Mouse (Mus musculus): ENCODE measurements around the gene Terb1. TPM values are rescaled to one million over a fixed set of nuclear protein-coding genes. Genes with fewer than 3 reads are reported as not detected.

The Terb1 gene
- polyA plus RNA-seq (2014; fragmentation: Nextera tagmentation; extraction: Ambion mirVana): 0.38 and 0.53 TPM in 2 replicates

- Histone ChIP-seq H3K9ac (replicated peaks; ENCODE audit: low read length) (peak within 1 kb of the TSS; percentile 80), H3K27me3 (ENCODE audit: control insufficient read depth, insufficient read depth, low read length) (no peaks in the 10 kb centered on the region), H3K4me2 (ENCODE audit: low read length) (peak within 1 kb of the TSS; percentile 100), H3K4me1 (ENCODE audit: control insufficient read depth, insufficient read depth, low read length) (peaks cover 11% of the 10 kb centered on the region; the same call in 1 of the 2 replicates), H3K36me3 (ENCODE audit: control insufficient read depth, insufficient read depth, low read length) (peaks cover 21% of the 10 kb centered on the region), H3K9me3 (ENCODE audit: control insufficient read depth, low read length) (no peaks in the 10 kb centered on the region), H3K27ac (replicated peaks; ENCODE audit: low read depth, low read length) (no peak within 1 kb of the TSS), H3K4me3 (replicated peaks; ENCODE audit: low read depth, low read length) (peak within 1 kb of the TSS; percentile 54)
- 2% methylated on average over 64 of the region's 64 CpGs for WGBS
- DNase-seq: peak; percentile 72
- peak; percentile 76 for ATAC-seq (ENCODE audit: low FRiP score, low TSS enrichment)
Observed at GRCm38 (mm10) chr8:104509061-104510006, at the start of gene Terb1. TSS of gene Terb1 (minus strand) at chr8:104509910.

GRCm38 (mm10) chr8:104557226-104557625 is 47.5 kb upstream of the Terb1 start:
- Histone ChIP-seq H3K4me3 (replicated peaks; ENCODE audit: low read depth, low read length) (no peak overlapping the region), H3K27me3 (ENCODE audit: control insufficient read depth, insufficient read depth, low read length) (no peaks in the 10 kb centered on the region), H3K27ac (replicated peaks; ENCODE audit: low read depth, low read length) (no peak overlapping the region), H3K9ac (replicated peaks; ENCODE audit: low read length) (no peak overlapping the region), H3K4me1 (ENCODE audit: control insufficient read depth, insufficient read depth, low read length) (no peaks in the 10 kb centered on the region), H3K4me2 (ENCODE audit: low read length) (no peak overlapping the region), H3K36me3 (ENCODE audit: control insufficient read depth, insufficient read depth, low read length) (no peaks in the 10 kb centered on the region), H3K9me3 (ENCODE audit: control insufficient read depth, low read length) (no peaks in the 10 kb centered on the region)
- 90% methylated on average over 7 of the region's 7 CpGs for WGBS
- no peak for DNase-seq
- ATAC-seq (ENCODE audit: low FRiP score, low TSS enrichment): no peak

GRCm38 (mm10) chr8:104555191-104555590 is 45.5 kb upstream of the Terb1 start:
- Histone ChIP-seq H3K36me3 (ENCODE audit: control insufficient read depth, insufficient read depth, low read length) (no peaks in the 10 kb centered on the region), H3K4me2 (ENCODE audit: low read length) (no peak overlapping the region), H3K27me3 (ENCODE audit: control insufficient read depth, insufficient read depth, low read length) (no peaks in the 10 kb centered on the region), H3K9ac (replicated peaks; ENCODE audit: low read length) (no peak overlapping the region), H3K27ac (replicated peaks; ENCODE audit: low read depth, low read length) (no peak overlapping the region), H3K4me3 (replicated peaks; ENCODE audit: low read depth, low read length) (no peak overlapping the region), H3K4me1 (ENCODE audit: control insufficient read depth, insufficient read depth, low read length) (no peaks in the 10 kb centered on the region), H3K9me3 (ENCODE audit: control insufficient read depth, low read length) (no peaks in the 10 kb centered on the region)
- 90% methylated on average over 4 of the region's 4 CpGs for WGBS
- no peak for ATAC-seq (ENCODE audit: low FRiP score, low TSS enrichment)
- DNase-seq: no peak

- no peak overlapping the region for H3K4me3 ChIP-seq (replicated peaks; ENCODE audit: low read depth, low read length)
- H3K9me3 ChIP-seq (ENCODE audit: control insufficient read depth, low read length): no peaks in the 10 kb centered on the region
- no peak overlapping the region for H3K4me2 ChIP-seq (ENCODE audit: low read length)
- peaks cover 49% of the 10 kb centered on the region for H3K27me3 ChIP-seq (ENCODE audit: control insufficient read depth, insufficient read depth, low read length)
- WGBS: 84% methylated on average over 8 of the region's 8 CpGs
- ATAC-seq (ENCODE audit: low FRiP score, low TSS enrichment) (no peak), DNase-seq (no peak)
- no peak overlapping the region for H3K9ac ChIP-seq (replicated peaks; ENCODE audit: low read length)
- H3K27ac ChIP-seq (replicated peaks; ENCODE audit: low read depth, low read length): no peak overlapping the region
- no peaks in the 10 kb centered on the region for H3K36me3 ChIP-seq (ENCODE audit: control insufficient read depth, insufficient read depth, low read length)
- H3K4me1 ChIP-seq (ENCODE audit: control insufficient read depth, insufficient read depth, low read length): peaks cover 9% of the 10 kb centered on the region; the same call in 1 of the 2 replicates
Observed at GRCm38 (mm10) chr8:104543440-104544045, 33.8 kb upstream of the Terb1 start.

- ATAC-seq (ENCODE audit: low FRiP score, low TSS enrichment) (no peak), DNase-seq (no peak)
- Histone ChIP-seq H3K4me1 (ENCODE audit: control insufficient read depth, insufficient read depth, low read length) (peaks cover 9% of the 10 kb centered on the region; the same call in 1 of the 2 replicates), H3K27me3 (ENCODE audit: control insufficient read depth, insufficient read depth, low read length) (peaks cover 49% of the 10 kb centered on the region), H3K27ac (replicated peaks; ENCODE audit: low read depth, low read length) (no peak overlapping the region), H3K4me3 (replicated peaks; ENCODE audit: low read depth, low read length) (peak overlapping the region; percentile 49; the same call in 1 of the 2 replicates), H3K9me3 (ENCODE audit: control insufficient read depth, low read length) (no peaks in the 10 kb centered on the region), H3K9ac (replicated peaks; ENCODE audit: low read length) (no peak overlapping the region), H3K4me2 (ENCODE audit: low read length) (no peak overlapping the region), H3K36me3 (ENCODE audit: control insufficient read depth, insufficient read depth, low read length) (no peaks in the 10 kb centered on the region)
- 11% methylated on average over 11 of the region's 11 CpGs for WGBS
Observed at GRCm38 (mm10) chr8:104542160-104542559, 32.5 kb upstream of the Terb1 start.

GRCm38 (mm10) chr8:104541515-104541880 is 31.8 kb upstream of the Terb1 start:
- Histone ChIP-seq H3K4me2 (ENCODE audit: low read length) (peak overlapping the region; percentile 96), H3K9me3 (ENCODE audit: control insufficient read depth, low read length) (no peaks in the 10 kb centered on the region), H3K27me3 (ENCODE audit: control insufficient read depth, insufficient read depth, low read length) (peaks cover 49% of the 10 kb centered on the region), H3K9ac (replicated peaks; ENCODE audit: low read length) (peak overlapping the region; percentile 45; the same call in 1 of the 2 replicates), H3K27ac (replicated peaks; ENCODE audit: low read depth, low read length) (no peak overlapping the region), H3K36me3 (ENCODE audit: control insufficient read depth, insufficient read depth, low read length) (no peaks in the 10 kb centered on the region), H3K4me3 (replicated peaks; ENCODE audit: low read depth, low read length) (peak overlapping the region; percentile 49), H3K4me1 (ENCODE audit: control insufficient read depth, insufficient read depth, low read length) (peaks cover 9% of the 10 kb centered on the region; the same call in 1 of the 2 replicates)
- WGBS: 10% methylated on average over 8 of the region's 8 CpGs
- ATAC-seq (ENCODE audit: low FRiP score, low TSS enrichment) (no peak), DNase-seq (no peak)

- Histone ChIP-seq H3K4me2 (ENCODE audit: low read length) (peak overlapping the region; percentile 96), H3K4me1 (ENCODE audit: control insufficient read depth, insufficient read depth, low read length) (peaks cover 9% of the 10 kb centered on the region; the same call in 1 of the 2 replicates), H3K36me3 (ENCODE audit: control insufficient read depth, insufficient read depth, low read length) (no peaks in the 10 kb centered on the region), H3K9me3 (ENCODE audit: control insufficient read depth, low read length) (no peaks in the 10 kb centered on the region), H3K27me3 (ENCODE audit: control insufficient read depth, insufficient read depth, low read length) (peaks cover 49% of the 10 kb centered on the region), H3K27ac (replicated peaks; ENCODE audit: low read depth, low read length) (no peak overlapping the region), H3K9ac (replicated peaks; ENCODE audit: low read length) (peak overlapping the region; percentile 45), H3K4me3 (replicated peaks; ENCODE audit: low read depth, low read length) (peak overlapping the region; percentile 49)
- ATAC-seq (ENCODE audit: low FRiP score, low TSS enrichment): peak; percentile 57
- peak; percentile 61 for DNase-seq
- 1% methylated on average over 75 of the region's 76 CpGs for WGBS
Observed at GRCm38 (mm10) chr8:104540710-104541514, 31.2 kb upstream of the Terb1 start.

GRCm38 (mm10) chr8:104540238-104540637 is 30.5 kb upstream of the Terb1 start:
- peak overlapping the region; percentile 96 for H3K4me2 ChIP-seq (ENCODE audit: low read length)
- peak overlapping the region; percentile 45; the same call in 1 of the 2 replicates for H3K9ac ChIP-seq (replicated peaks; ENCODE audit: low read length)
- H3K4me3 ChIP-seq (replicated peaks; ENCODE audit: low read depth, low read length): peak overlapping the region; percentile 49
- peaks cover 11% of the 10 kb centered on the region for H3K4me1 ChIP-seq (ENCODE audit: control insufficient read depth, insufficient read depth, low read length)
- no peak overlapping the region for H3K27ac ChIP-seq (replicated peaks; ENCODE audit: low read depth, low read length)
- no peaks in the 10 kb centered on the region for H3K9me3 ChIP-seq (ENCODE audit: control insufficient read depth, low read length)
- peaks cover 49% of the 10 kb centered on the region for H3K27me3 ChIP-seq (ENCODE audit: control insufficient read depth, insufficient read depth, low read length)
- 38% methylated on average over 7 of the region's 7 CpGs for whole genome bisulfite sequencing
- no peak for DNase-seq
- no peaks in the 10 kb centered on the region for H3K36me3 ChIP-seq (ENCODE audit: control insufficient read depth, insufficient read depth, low read length)
- ATAC-seq (ENCODE audit: low FRiP score, low TSS enrichment): no peak; the same call in 1 of the 2 replicates
